In genomic region chr3:57301921-57302539, GRCm38 (mm10) we compare ENCODE assay signal across 8 mouse cellular contexts. TPM values are rescaled to one million over a fixed set of nuclear protein-coding genes. Genes with fewer than 3 reads are reported as not detected.
DNase-seq lines count a peak whose midpoint lies in the region; ATAC-seq and TF ChIP-seq lines count a peak whose summit lies in the region.

Tm4sf1 (minus strand) TSS chr3:57301988.

- no peak within 1 kb of the TSS for H3K4me2 ChIP-seq in kidney, embryonic 15.5 days
- H3K4me2 ChIP-seq in neural tube, embryonic 15.5 days: no peak within 1 kb of the TSS

- no peaks in the 10 kb centered on the region for H3K27me3 ChIP-seq in kidney, embryonic 15.5 days
- no peaks in the 10 kb centered on the region for H3K27me3 ChIP-seq in heart, adult 2 months (ENCODE audit: control insufficient read depth, insufficient read depth, low read length)
- H3K27me3 ChIP-seq in neural tube, embryonic 15.5 days (replicated peaks): no peaks in the 10 kb centered on the region

- TF ChIP-seq CTCF in heart, adult 2 months (IDR thresholded peaks at IDR 0.05): no peak

- ATAC-seq in kidney, embryonic 15.5 days (replicated peaks; ENCODE audit: low FRiP score): no peak
- no peak for ATAC-seq in neural tube, embryonic 15.5 days (ENCODE audit: low FRiP score)

- no peak within 1 kb of the TSS for H3K4me3 ChIP-seq in kidney, embryonic 15.5 days (replicated peaks)
- no peak within 1 kb of the TSS for H3K4me3 ChIP-seq in heart, adult 2 months
- H3K4me3 ChIP-seq in neural tube, embryonic 15.5 days (replicated peaks): no peak within 1 kb of the TSS

- H3K79me2 ChIP-seq in heart, adult 2 months (replicated peaks; ENCODE audit: control insufficient read depth, insufficient read depth, low read length): no peaks in the 10 kb centered on the region

- 57% methylated on average over 2 of the region's 2 CpGs for WGBS in kidney, embryonic 15.5 days
- WGBS in heart, adult 2 months: 70% methylated on average over 2 of the region's 2 CpGs
- 64% methylated on average over 2 of the region's 2 CpGs for WGBS in neural tube, embryonic 15.5 days

- H3K36me3 ChIP-seq in kidney, embryonic 15.5 days: no peaks in the 10 kb centered on the region
- 0 out of 2 replicates have a peak, but pooled peaks cover 1% of the 10 kb centered on the region for H3K36me3 ChIP-seq in heart, adult 2 months (ENCODE audit: control insufficient read depth, insufficient read depth, low read length)
- H3K36me3 ChIP-seq in neural tube, embryonic 15.5 days: no peaks in the 10 kb centered on the region

- TF ChIP-seq POLR2A in heart, adult 2 months (IDR thresholded peaks at IDR 0.05; ENCODE audit: insufficient read depth, low read depth, low read length): no peak

- no peak within 1 kb of the TSS for H3K27ac ChIP-seq in kidney, embryonic 15.5 days
- H3K27ac ChIP-seq in heart, adult 2 months: no peak within 1 kb of the TSS
- H3K27ac ChIP-seq in neural tube, embryonic 15.5 days (replicated peaks): no peak within 1 kb of the TSS

- H3K4me1 ChIP-seq in kidney, embryonic 15.5 days: peaks cover 2% of the 10 kb centered on the region; the same call in 1 of the 2 replicates
- H3K4me1 ChIP-seq in heart, adult 2 months (ENCODE audit: control insufficient read depth, insufficient read depth, low read length): peaks cover 8% of the 10 kb centered on the region
- no peaks in the 10 kb centered on the region for H3K4me1 ChIP-seq in neural tube, embryonic 15.5 days

- intact Hi-C loops in heart, adult 2 months (cut with DNase I): no loop called here

- H3K9me3 ChIP-seq in kidney, embryonic 15.5 days (replicated peaks): no peaks in the 10 kb centered on the region
- H3K9me3 ChIP-seq in neural tube, embryonic 15.5 days (replicated peaks): no peaks in the 10 kb centered on the region

- no peak for DNase-seq in kidney, postnatal 10 days
- DNase-seq in adrenal gland, adult 8-10 months: no peak
- DNase-seq in heart, adult 2 months: no peak
- DNase-seq in layer of hippocampus, postnatal 10 days (ENCODE audit: low spot score in 2 of 2): no peak
- no peak for DNase-seq in spleen, adult 12 weeks (ENCODE audit: low spot score)
- DNase-seq in right cerebral cortex, adult 18-20 months: no peak

- H3K9ac ChIP-seq in kidney, embryonic 15.5 days: no peak within 1 kb of the TSS
- no peak within 1 kb of the TSS for H3K9ac ChIP-seq in heart, adult 2 months (ENCODE audit: low read depth, low read length)
- H3K9ac ChIP-seq in neural tube, embryonic 15.5 days (replicated peaks): no peak within 1 kb of the TSS

- TF ChIP-seq EP300 in heart, adult 2 months (IDR thresholded peaks at IDR 0.05; ENCODE audit: insufficient read depth, low read depth, low read length): no peak

RNA-seq across cellular contexts. Expression of gene Tm4sf1, which starts in this region (rescaled TPM):
- polyA plus RNA-seq in kidney, embryonic 15.5 days (2015; fragmentation: Nextera tagmentation; extraction: Ambion mirVana): 199 and 212 TPM in 2 replicates
- total RNA-seq in adrenal gland, adult 8-10 months (2022): 10 to 100 TPM; 64.3 to 98.2 (median 76.0) TPM
- 10 to 100 TPM; 78.5 to 84.6 TPM for total RNA-seq in heart, adult 2 months (2021)
- 148 and 297 TPM in 2 replicates for polyA plus RNA-seq in heart, adult 2 months (2012; rRNA removed)
- total RNA-seq in layer of hippocampus, postnatal 10 days (2021): 10 to 100 TPM; 15.8 to 18.3 TPM
- polyA plus RNA-seq in neural tube, embryonic 15.5 days (2015; fragmentation: Nextera tagmentation; extraction: Ambion mirVana): 31.1 and 42.5 TPM in 2 replicates
